Mouse (Mus musculus) erythroblast, embryonic 14.5 days (primary cell): Measurements from ENCODE around the gene Serinc5. TPM values are rescaled to one million over a fixed set of nuclear protein-coding genes. Genes with fewer than 3 reads are reported as not detected.

Experiments used
- H3K27me3 ChIP-seq: 2 replicates; pipeline ENCODE4 v1.6.1; 2012; ENCODE audit warnings: inconsistent platforms; ENCODE audit not compliant: control insufficient read depth
- H3K36me3 ChIP-seq: 2 replicates; pipeline ENCODE4 v1.6.1; 2012; ENCODE audit warnings: mild to moderate bottlenecking, inconsistent platforms; ENCODE audit not compliant: control insufficient read depth
- H3K4me1 ChIP-seq: 2 replicates; pipeline ENCODE4 v1.6.1; 2012; ENCODE audit warnings: inconsistent platforms; ENCODE audit not compliant: control insufficient read depth
- H3K4me3 ChIP-seq: replicated peaks from 2 replicates; pipeline ENCODE3; 2012; ENCODE audit warnings: moderate library complexity, mild to moderate bottlenecking, inconsistent platforms
- H3K9me3 ChIP-seq: 2 replicates; pipeline ENCODE4 v1.6.1; 2012; ENCODE audit warnings: low read length, inconsistent platforms, mixed read lengths; ENCODE audit not compliant: control insufficient read depth
- GATA1 ChIP-seq: IDR thresholded peaks from 2 replicates; pipeline ENCODE4 v1.6.1; 2012; ENCODE audit warnings: low read length, inconsistent platforms, mixed read lengths
- TAL1 ChIP-seq: IDR thresholded peaks from 3 replicates; pipeline ENCODE4 v1.6.1; 2012; ENCODE audit warnings: low read length, inconsistent platforms, mixed read lengths
- polyA plus RNA-seq: library from polyadenylated mRNA; stranded (reverse); fragments of >175 nt; gene quantifications from 2 replicates; pipeline ENCODE4 v1.2.3, GENCODE M21; 2012

Serinc5 gene
- polyA plus RNA-seq, 1 experiment: 0.58 TPM

- TF ChIP-seq GATA1 (no peak), TAL1 (no peak)
- H3K9me3 ChIP-seq: no peaks in the 10 kb centered on the region
- peaks cover 8% of the 10 kb centered on the region for H3K4me1 ChIP-seq
- H3K27me3 ChIP-seq: no peaks in the 10 kb centered on the region
- H3K4me3 ChIP-seq: no peak overlapping the region
- H3K36me3 ChIP-seq: peaks cover 72% of the 10 kb centered on the region
Observed at GRCm38 (mm10) chr13:92671727-92672126, 60.8 kb downstream of the Serinc5 start.

DNA sequence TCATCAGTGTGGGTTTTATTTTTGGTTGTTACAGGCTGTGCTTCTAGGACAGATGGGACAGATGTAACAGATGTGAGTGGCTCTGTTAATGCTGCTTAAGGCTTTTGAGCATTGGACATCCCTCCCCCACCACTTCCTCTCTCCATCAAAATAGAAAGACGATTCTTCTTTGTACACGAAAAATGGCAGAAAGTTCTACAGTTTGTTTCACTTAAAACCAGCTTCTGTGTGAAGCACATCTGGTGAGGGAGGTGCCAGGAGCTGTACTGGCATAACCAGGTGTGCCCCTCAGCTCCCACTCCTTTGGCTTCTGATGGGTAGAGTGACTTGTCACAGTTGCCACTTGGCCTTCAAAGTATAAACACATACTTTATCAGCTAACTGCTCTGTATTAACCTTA is 63.8 kb downstream of the Serinc5 start:
- Histone ChIP-seq H3K4me1 (peaks cover 8% of the 10 kb centered on the region), H3K27me3 (no peaks in the 10 kb centered on the region), H3K36me3 (peaks cover 72% of the 10 kb centered on the region), H3K9me3 (no peaks in the 10 kb centered on the region), H3K4me3 (no peak overlapping the region)
- TF ChIP-seq TAL1 (no peak), GATA1 (no peak)

GRCm38 (mm10) chr13:92675308-92675707 is 64.4 kb downstream of the Serinc5 start:
- no peak for TF ChIP-seq GATA1
- Histone ChIP-seq H3K4me1 (peaks cover 8% of the 10 kb centered on the region), H3K4me3 (no peak overlapping the region), H3K27me3 (no peaks in the 10 kb centered on the region), H3K9me3 (no peaks in the 10 kb centered on the region), H3K36me3 (peaks cover 72% of the 10 kb centered on the region)

DNA sequence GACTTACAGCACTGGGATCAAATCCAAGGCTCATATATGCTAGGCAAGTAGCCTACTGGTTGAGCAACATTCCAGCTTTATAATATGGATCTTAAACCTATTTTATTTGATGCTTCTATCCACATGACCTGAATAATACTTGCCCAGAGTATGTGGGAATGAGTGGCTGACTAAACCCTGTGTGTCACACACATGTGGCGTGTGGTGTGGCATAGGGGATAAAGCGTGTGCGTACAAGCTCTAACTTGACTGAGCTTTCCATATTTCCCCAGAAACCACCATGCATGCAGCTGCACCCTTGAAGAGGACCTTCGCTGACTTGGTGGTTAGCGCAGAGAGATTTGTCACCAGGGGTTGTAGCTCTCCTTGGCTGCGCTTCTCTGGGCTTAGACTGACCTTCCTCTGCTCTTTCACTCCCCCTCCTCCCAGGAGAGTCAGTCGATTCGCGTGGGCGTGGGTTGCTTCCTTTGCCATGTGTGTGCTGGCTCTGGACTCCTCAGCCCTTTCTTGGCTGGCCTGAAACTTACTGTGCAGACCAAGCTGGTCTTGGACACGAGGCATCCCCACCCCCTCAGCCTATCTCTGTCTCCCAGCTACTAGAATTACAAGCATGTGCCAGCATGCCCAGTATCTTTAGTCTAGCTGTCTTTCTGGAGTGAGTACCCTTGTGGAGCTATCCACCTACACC is 65.2 kb downstream of the Serinc5 start:
- H3K27me3 ChIP-seq: no peaks in the 10 kb centered on the region
- no peak overlapping the region for H3K4me3 ChIP-seq
- TF ChIP-seq TAL1 (no peak), GATA1 (no peak)
- H3K9me3 ChIP-seq: no peaks in the 10 kb centered on the region
- peaks cover 69% of the 10 kb centered on the region for H3K36me3 ChIP-seq
- peaks cover 8% of the 10 kb centered on the region for H3K4me1 ChIP-seq

DNA sequence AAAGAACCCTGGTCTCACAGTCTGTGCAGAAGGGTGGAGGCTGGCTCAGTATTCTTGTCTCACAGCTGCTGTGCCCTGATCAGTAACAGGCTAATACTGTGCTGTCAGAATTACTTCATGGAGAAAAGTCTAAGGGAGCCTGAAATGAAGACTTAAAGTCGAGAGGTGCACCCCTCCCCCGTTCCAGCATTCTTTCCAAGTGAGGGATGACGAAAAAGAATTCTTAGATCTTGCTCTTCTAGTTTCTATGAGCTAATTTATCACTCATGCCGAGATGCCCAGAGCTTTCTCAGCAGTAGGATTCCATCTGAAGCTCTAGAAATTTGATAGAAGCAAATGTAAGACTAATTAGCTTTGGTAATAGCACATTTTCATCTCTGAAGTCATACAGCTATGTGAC is 66.8 kb downstream of the Serinc5 start:
- Histone ChIP-seq H3K4me3 (no peak overlapping the region), H3K4me1 (peaks cover 8% of the 10 kb centered on the region), H3K36me3 (peaks cover 73% of the 10 kb centered on the region), H3K27me3 (no peaks in the 10 kb centered on the region), H3K9me3 (no peaks in the 10 kb centered on the region)
- TF ChIP-seq TAL1 (no peak), GATA1 (no peak)

DNA sequence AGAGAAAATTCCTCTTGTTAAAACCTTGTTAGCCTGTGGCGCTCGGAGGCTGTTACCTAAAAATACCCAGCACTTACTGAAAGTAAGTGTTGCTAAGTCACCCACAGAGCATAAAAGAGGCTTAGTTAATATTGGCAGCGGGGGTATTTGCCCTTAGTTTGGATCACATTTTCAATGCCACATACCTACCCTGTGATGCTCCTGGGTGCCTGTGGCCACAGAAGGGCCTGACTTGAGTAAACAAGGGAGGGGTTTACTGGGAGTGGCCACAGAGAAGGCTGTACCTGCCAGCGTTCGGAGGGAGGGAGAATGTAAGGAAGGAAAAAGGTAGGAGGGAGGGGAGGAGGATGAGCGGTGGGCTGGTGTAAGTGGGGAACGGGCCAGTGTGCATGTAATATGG is 68.8 kb downstream of the Serinc5 start:
- TF ChIP-seq TAL1: no peak
- no peak for TF ChIP-seq GATA1
- Histone ChIP-seq H3K4me1 (peaks cover 6% of the 10 kb centered on the region), H3K27me3 (no peaks in the 10 kb centered on the region), H3K9me3 (no peaks in the 10 kb centered on the region), H3K4me3 (no peak overlapping the region), H3K36me3 (peaks cover 79% of the 10 kb centered on the region)

DNA sequence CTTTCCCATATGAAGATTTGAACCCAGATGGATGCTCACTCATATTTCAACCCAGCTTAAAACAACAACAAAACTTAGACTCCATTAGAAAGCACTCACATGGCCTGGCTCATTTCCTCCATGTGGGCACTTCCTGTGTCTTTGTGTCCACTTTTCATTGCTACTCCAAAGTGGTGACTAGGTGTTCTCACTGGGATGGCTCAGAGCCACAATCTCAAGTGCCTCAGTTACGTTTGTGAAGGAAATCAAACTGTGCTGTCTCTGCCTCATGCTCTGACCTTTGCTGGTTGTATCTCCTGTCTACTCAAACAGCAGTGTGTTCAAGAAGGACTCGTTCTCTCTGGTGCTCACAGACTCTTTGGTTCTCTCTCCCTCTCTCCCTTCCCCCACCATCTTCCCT is 70.7 kb downstream of the Serinc5 start:
- no peak overlapping the region for H3K4me3 ChIP-seq
- H3K9me3 ChIP-seq: no peaks in the 10 kb centered on the region
- H3K27me3 ChIP-seq: no peaks in the 10 kb centered on the region
- H3K36me3 ChIP-seq: peaks cover 78% of the 10 kb centered on the region
- TF ChIP-seq GATA1: no peak
- TF ChIP-seq TAL1: no peak
- no peaks in the 10 kb centered on the region; the same call in 1 of the 2 replicates for H3K4me1 ChIP-seq

DNA sequence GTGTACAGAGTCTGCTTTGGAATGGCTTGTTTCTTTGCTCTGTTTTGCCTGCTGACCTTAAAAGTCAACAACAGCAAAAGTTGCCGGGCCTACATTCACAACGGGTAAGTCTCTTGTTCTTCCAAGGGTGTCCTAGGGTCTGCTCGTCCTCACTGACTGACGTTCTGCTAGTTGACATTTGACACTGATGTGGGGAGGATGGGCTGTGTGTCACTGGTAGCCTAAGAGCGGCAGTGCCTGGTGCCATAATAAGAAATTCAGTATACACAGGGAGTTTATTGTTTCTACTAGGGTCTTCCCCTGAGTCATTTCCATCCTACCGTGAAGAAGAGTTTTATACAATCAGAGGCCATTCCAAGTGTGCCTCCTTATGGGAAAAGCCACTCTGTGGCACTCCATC is 71.9 kb downstream of the Serinc5 start:
- Histone ChIP-seq H3K4me3 (no peak overlapping the region), H3K36me3 (peaks cover 87% of the 10 kb centered on the region), H3K9me3 (no peaks in the 10 kb centered on the region), H3K27me3 (no peaks in the 10 kb centered on the region), H3K4me1 (no peaks in the 10 kb centered on the region; the same call in 1 of the 2 replicates)
- TF ChIP-seq GATA1 (no peak), TAL1 (no peak)

- TF ChIP-seq TAL1: no peak
- no peak for TF ChIP-seq GATA1
- Histone ChIP-seq H3K9me3 (no peaks in the 10 kb centered on the region), H3K4me1 (no peaks in the 10 kb centered on the region; the same call in 1 of the 2 replicates), H3K27me3 (no peaks in the 10 kb centered on the region), H3K36me3 (peaks cover 89% of the 10 kb centered on the region), H3K4me3 (no peak overlapping the region)
Observed at GRCm38 (mm10) chr13:92683464-92683863, 72.6 kb downstream of the Serinc5 start.

- Histone ChIP-seq H3K9me3 (no peaks in the 10 kb centered on the region), H3K4me3 (no peak overlapping the region), H3K4me1 (no peaks in the 10 kb centered on the region; the same call in 1 of the 2 replicates), H3K36me3 (peaks cover 90% of the 10 kb centered on the region), H3K27me3 (no peaks in the 10 kb centered on the region)
- TF ChIP-seq GATA1 (no peak), TAL1 (no peak)
Observed at GRCm38 (mm10) chr13:92684310-92684709, 73.4 kb downstream of the Serinc5 start.
